Mouse (Mus musculus): ENCODE data around the gene Pxk.

The Pxk gene

GRCm38 (mm10) chr14:8097978-8098686 is at the start of gene Pxk:
Pxk (plus strand) TSS chr14:8098211.
- peak; percentile 92 for DNase-seq

- no peak for DNase-seq
These were observed 48.7 kb upstream of the Pxk start for GRCm38 (mm10) chr14:8049334-8049733.

GRCm38 (mm10) chr14:8051869-8052268 is 46.1 kb upstream of the Pxk start:
- no peak for DNase-seq

- no peak for DNase-seq
These were observed 45.4 kb upstream of the Pxk start for GRCm38 (mm10) chr14:8052661-8053060.

GRCm38 (mm10) chr14:8054310-8055102 is 43.5 kb upstream of the Pxk start:
- no peak for DNase-seq

- no peak for DNase-seq
These were observed 41.9 kb upstream of the Pxk start for GRCm38 (mm10) chr14:8056076-8056475.

- DNase-seq, result no peak
These were observed 38.1 kb upstream of the Pxk start for GRCm38 (mm10) chr14:8059938-8060337.

GRCm38 (mm10) chr14:8062076-8062475 is 35.9 kb upstream of the Pxk start:
- no peak for DNase-seq

GRCm38 (mm10) chr14:8062537-8063301 is 35.3 kb upstream of the Pxk start:
- DNase-seq, result no peak

- DNase-seq, result no peak
These were observed 33.9 kb upstream of the Pxk start for GRCm38 (mm10) chr14:8063835-8064785.

- peak; percentile 98 for DNase-seq
These were observed 17.8 kb upstream of the Pxk start, which contains the start of gene Rpp14 for GRCm38 (mm10) chr14:8080165-8080679. Rpp14 (plus strand) TSS chr14:8080367.

- DNase-seq, result no peak
These were observed 17.3 kb upstream of the Pxk start for GRCm38 (mm10) chr14:8080718-8081117.

- DNase-seq, result no peak
These were observed 15.1 kb upstream of the Pxk start for GRCm38 (mm10) chr14:8082949-8083348.

- DNase-seq, result no peak
These were observed 9.0 kb upstream of the Pxk start for GRCm38 (mm10) chr14:8089016-8089415.

- DNase-seq, result no peak
These were observed 5.4 kb upstream of the Pxk start for GRCm38 (mm10) chr14:8092573-8092972.

- DNase-seq, result no peak
These were observed 4.6 kb upstream of the Pxk start for GRCm38 (mm10) chr14:8093427-8093826.

- no peak for DNase-seq
These were observed 3.0 kb upstream of the Pxk start for GRCm38 (mm10) chr14:8094931-8095561.

- DNase-seq, result no peak
These were observed 2.5 kb upstream of the Pxk start for GRCm38 (mm10) chr14:8095562-8095950.

- DNase-seq, result no peak
These were observed 630 bp downstream of the Pxk start for GRCm38 (mm10) chr14:8098687-8098995.

GRCm38 (mm10) chr14:8099561-8100021 is 1.6 kb downstream of the Pxk start:
- no peak for DNase-seq

- no peak for DNase-seq
These were observed 3.9 kb downstream of the Pxk start for GRCm38 (mm10) chr14:8101886-8102285.

- DNase-seq, result no peak
These were observed 4.7 kb downstream of the Pxk start for GRCm38 (mm10) chr14:8102676-8103075.
